Mouse (Mus musculus): ENCODE results near the gene Pramef20. TPM values are rescaled to one million over a fixed set of nuclear protein-coding genes. Genes with fewer than 3 reads are reported as not detected.
A peak's percentile ranks its signal among the peaks of the same experiment; 100 is the strongest.
"Not testable (repeated sequence)": the region's sequence is repeated elsewhere in the genome, so short reads cannot be mapped to it uniquely, and the experiment has no call there.

Pramef20 gene
- not detected in 2 replicates for polyA plus RNA-seq (2014; fragmentation: Nextera tagmentation; extraction: Ambion mirVana)

DNA sequence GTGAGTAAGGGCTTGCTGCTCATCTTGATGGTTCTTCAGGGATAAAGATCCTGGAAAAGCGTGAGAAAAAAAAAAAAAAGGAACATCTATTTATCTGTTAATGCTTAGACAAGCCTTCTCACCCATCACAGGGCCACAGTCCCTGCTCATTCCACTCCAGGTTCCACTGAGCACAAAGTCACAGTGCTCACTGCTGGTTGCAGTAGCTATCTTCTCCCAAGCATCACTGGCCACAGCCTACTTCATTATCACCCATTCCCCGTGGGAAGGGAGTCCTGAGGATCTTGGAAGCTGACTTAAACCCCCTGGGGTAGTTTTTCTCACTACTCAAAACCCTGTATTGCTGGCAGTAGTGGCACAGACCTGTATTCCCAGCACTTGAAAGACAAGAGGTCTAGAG is at the start of gene Pramef20:
Pramef20 (minus strand) TSS at position 23 of the 400 bp plus-strand sequence.
- H3K9ac ChIP-seq (ENCODE audit: low read depth, low read length) = no peak within 1 kb of the TSS
- H3K27ac ChIP-seq (ENCODE audit: low read depth, low read length) = no peak within 1 kb of the TSS
- H3K4me1 ChIP-seq (replicated peaks; ENCODE audit: control insufficient read depth, insufficient read depth, low read length) = no peaks in the 10 kb centered on the region
- H3K9me3 ChIP-seq (ENCODE audit: control insufficient read depth, low read length) = no peaks in the 10 kb centered on the region
- no peaks in the 10 kb centered on the region for H3K27me3 ChIP-seq (replicated peaks; ENCODE audit: control insufficient read depth, insufficient read depth, low read length)
- ATAC-seq (replicated peaks; ENCODE audit: low FRiP score) (no peak), DNase-seq (ENCODE audit: low spot score) (no peak)
- H3K36me3 ChIP-seq (ENCODE audit: control insufficient read depth, insufficient read depth, low read length) = no peaks in the 10 kb centered on the region
- 33% methylated on average over 2 of the region's 2 CpGs for WGBS
- no peak within 1 kb of the TSS for H3K4me2 ChIP-seq
- no peak within 1 kb of the TSS for H3K4me3 ChIP-seq (ENCODE audit: low read depth, low read length)

DNA sequence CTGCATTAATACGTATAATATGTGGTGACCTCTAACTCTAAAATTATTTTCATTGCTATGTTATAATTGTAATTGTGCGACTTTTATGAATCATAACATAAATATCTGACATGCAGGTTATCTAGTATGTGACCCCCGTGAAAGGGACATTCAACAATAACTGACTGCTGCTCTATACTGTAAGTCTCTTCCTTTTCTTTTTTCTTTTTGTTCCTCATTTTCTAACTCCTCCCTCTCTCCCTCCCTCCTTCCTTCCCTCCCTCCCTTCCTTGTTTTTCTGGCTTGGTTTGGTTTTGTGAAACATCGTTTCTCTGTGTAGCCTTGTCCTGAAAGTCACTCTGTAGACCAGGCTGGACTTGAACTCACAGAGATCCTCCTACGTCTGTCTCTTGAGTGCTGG is 46.9 kb upstream of the Pramef20 start:
- no peak overlapping the region for H3K27ac ChIP-seq (ENCODE audit: low read depth, low read length)
- H3K4me2 ChIP-seq = no peak overlapping the region
- no peaks in the 10 kb centered on the region for H3K36me3 ChIP-seq (ENCODE audit: control insufficient read depth, insufficient read depth, low read length)
- no peak overlapping the region for H3K4me3 ChIP-seq (ENCODE audit: low read depth, low read length)
- H3K4me1 ChIP-seq (replicated peaks; ENCODE audit: control insufficient read depth, insufficient read depth, low read length) = no peaks in the 10 kb centered on the region
- H3K9ac ChIP-seq (ENCODE audit: low read depth, low read length) = no peak overlapping the region
- DNase-seq (ENCODE audit: low spot score) (no peak), ATAC-seq (replicated peaks; ENCODE audit: low FRiP score) (no peak)
- no peaks in the 10 kb centered on the region for H3K27me3 ChIP-seq (replicated peaks; ENCODE audit: control insufficient read depth, insufficient read depth, low read length)
- 67% methylated on average over 5 of the region's 5 CpGs for WGBS
- no peaks in the 10 kb centered on the region for H3K9me3 ChIP-seq (ENCODE audit: control insufficient read depth, low read length)

DNA sequence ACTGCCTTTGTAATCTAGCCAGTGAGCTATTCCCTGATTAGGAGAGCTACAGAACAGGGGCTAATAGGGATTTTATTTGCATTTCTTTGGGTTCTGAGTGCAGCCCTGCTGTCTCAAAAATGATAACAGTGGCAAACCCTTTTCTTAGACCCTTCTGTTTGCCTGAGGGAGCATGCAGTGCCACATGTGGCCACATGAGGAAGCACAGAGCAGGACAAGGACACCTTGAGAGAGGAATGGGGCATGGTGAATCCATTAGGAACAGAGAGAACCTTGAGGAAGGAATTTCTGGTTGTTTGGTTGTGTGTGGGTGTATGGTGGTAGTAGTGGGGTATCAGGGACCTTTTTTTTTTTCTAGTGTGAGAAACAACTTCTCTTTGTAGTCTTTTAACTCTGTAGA is 42.9 kb upstream of the Pramef20 start:
- Histone ChIP-seq H3K9me3 (ENCODE audit: control insufficient read depth, low read length) (no peaks in the 10 kb centered on the region), H3K27ac (ENCODE audit: low read depth, low read length) (no peak overlapping the region), H3K9ac (ENCODE audit: low read depth, low read length) (no peak overlapping the region), H3K4me1 (replicated peaks; ENCODE audit: control insufficient read depth, insufficient read depth, low read length) (no peaks in the 10 kb centered on the region), H3K4me3 (ENCODE audit: low read depth, low read length) (no peak overlapping the region), H3K36me3 (ENCODE audit: control insufficient read depth, insufficient read depth, low read length) (no peaks in the 10 kb centered on the region), H3K4me2 (no peak overlapping the region), H3K27me3 (replicated peaks; ENCODE audit: control insufficient read depth, insufficient read depth, low read length) (no peaks in the 10 kb centered on the region)
- DNase-seq (ENCODE audit: low spot score) (no peak), ATAC-seq (replicated peaks; ENCODE audit: low FRiP score) (no peak)

DNA sequence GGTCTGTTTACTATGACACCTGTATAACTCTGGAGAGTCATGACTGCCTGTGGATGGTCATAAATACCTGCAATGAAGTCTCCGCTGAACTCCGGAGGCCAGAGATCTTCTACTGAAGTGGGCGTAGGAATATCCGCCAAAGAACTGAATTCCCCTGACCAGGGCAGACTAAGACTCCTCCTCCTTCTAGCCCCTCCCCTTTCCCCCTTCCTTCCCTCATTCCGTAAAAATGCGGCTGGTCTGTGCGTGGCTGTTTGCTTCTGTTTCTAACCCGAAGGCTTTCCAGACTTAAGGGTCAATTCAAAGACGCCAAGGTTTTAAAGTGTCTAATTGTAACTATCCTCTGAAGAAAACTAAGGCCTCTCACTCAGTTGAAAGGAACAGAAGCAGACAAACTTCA is 30.6 kb upstream of the Pramef20 start, which contains the start of gene Pramef12:
Pramef12 (minus strand) TSS at position 175 of the 400 bp plus-strand sequence.
- H3K4me1 ChIP-seq (replicated peaks; ENCODE audit: control insufficient read depth, insufficient read depth, low read length) = no peaks in the 10 kb centered on the region
- no peaks in the 10 kb centered on the region for H3K27me3 ChIP-seq (replicated peaks; ENCODE audit: control insufficient read depth, insufficient read depth, low read length)
- ATAC-seq (replicated peaks; ENCODE audit: low FRiP score) (no peak), DNase-seq (ENCODE audit: low spot score) (no peak)
- no peak within 1 kb of the TSS for H3K9ac ChIP-seq (ENCODE audit: low read depth, low read length)
- no peaks in the 10 kb centered on the region for H3K36me3 ChIP-seq (ENCODE audit: control insufficient read depth, insufficient read depth, low read length)
- H3K9me3 ChIP-seq (ENCODE audit: control insufficient read depth, low read length) = no peaks in the 10 kb centered on the region
- no peak within 1 kb of the TSS for H3K4me3 ChIP-seq (ENCODE audit: low read depth, low read length)
- H3K27ac ChIP-seq (ENCODE audit: low read depth, low read length) = no peak within 1 kb of the TSS
- 59% methylated on average over 9 of the region's 9 CpGs for WGBS
- no peak within 1 kb of the TSS for H3K4me2 ChIP-seq

DNA sequence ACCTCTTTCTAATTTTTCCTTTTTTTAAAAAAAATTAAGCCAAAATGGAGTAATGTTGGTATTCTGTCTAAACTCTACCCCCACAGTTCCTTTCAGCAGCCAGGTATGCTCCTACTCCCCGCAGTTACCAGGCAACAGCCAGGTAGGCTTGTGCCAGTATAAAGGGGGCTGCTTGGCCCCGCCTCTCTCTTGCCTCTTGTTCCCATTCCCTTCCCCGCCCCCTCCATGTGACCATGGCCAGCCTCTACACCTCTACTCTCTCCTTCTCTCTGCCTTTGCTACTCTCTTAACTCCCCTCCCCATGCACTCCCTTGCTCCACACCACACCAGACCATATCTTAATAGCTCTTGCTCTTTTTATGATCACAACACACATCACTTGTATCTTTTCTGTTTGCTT is 28.5 kb upstream of the Pramef20 start:
- H3K9ac ChIP-seq (ENCODE audit: low read depth, low read length) = no peak overlapping the region
- no peaks in the 10 kb centered on the region for H3K4me1 ChIP-seq (replicated peaks; ENCODE audit: control insufficient read depth, insufficient read depth, low read length)
- no peak overlapping the region for H3K4me2 ChIP-seq
- no peaks in the 10 kb centered on the region for H3K36me3 ChIP-seq (ENCODE audit: control insufficient read depth, insufficient read depth, low read length)
- H3K27me3 ChIP-seq (replicated peaks; ENCODE audit: control insufficient read depth, insufficient read depth, low read length) = no peaks in the 10 kb centered on the region
- ATAC-seq (replicated peaks; ENCODE audit: low FRiP score) (no peak), DNase-seq (ENCODE audit: low spot score) (no peak)
- 60% methylated on average over 3 of the region's 3 CpGs for WGBS
- H3K27ac ChIP-seq (ENCODE audit: low read depth, low read length) = no peak overlapping the region
- no peaks in the 10 kb centered on the region for H3K9me3 ChIP-seq (ENCODE audit: control insufficient read depth, low read length)
- H3K4me3 ChIP-seq (ENCODE audit: low read depth, low read length) = no peak overlapping the region

DNA sequence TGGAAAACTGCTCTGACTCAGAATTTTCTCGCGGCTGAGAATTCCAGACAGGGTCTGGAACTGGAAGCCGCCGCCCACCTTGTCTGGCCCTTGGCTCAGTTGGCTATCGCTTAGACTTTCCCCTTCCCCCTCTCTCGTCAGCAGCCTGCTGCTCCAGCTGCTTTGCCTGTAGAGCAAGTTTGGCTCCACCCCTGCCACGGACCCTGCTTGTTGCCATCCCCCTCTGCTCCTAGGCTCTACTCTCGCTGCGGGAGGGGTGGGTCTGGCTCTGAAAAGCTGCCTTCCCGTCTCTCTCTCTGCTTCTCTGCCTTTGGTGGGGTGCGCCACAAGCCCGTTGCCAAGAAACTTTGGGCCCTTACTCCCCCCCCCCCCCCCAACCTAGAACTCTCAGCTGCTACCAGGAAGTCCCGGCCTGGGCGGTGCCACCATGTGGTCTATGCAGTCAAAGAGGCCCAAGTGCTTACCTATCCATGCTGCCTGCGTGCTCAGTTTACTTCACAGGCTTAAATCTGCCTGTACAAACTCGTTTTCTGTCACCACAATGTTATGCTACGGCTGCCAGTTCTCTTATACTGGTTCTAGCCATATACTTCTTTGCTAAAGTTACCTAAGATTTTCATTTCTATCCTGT is 26.8 kb upstream of the Pramef20 start:
- Histone ChIP-seq H3K9ac (ENCODE audit: low read depth, low read length) (no peak overlapping the region), H3K27ac (ENCODE audit: low read depth, low read length) (no peak overlapping the region), H3K27me3 (replicated peaks; ENCODE audit: control insufficient read depth, insufficient read depth, low read length) (no peaks in the 10 kb centered on the region), H3K4me1 (replicated peaks; ENCODE audit: control insufficient read depth, insufficient read depth, low read length) (no peaks in the 10 kb centered on the region), H3K36me3 (ENCODE audit: control insufficient read depth, insufficient read depth, low read length) (no peaks in the 10 kb centered on the region), H3K4me3 (ENCODE audit: low read depth, low read length) (peak overlapping the region; percentile 36), H3K4me2 (peak overlapping the region; percentile 51), H3K9me3 (ENCODE audit: control insufficient read depth, low read length) (no peaks in the 10 kb centered on the region)
- DNase-seq (ENCODE audit: low spot score) = peak; percentile 39
- ATAC-seq (replicated peaks; ENCODE audit: low FRiP score) = peak; percentile 71; the same call in 1 of the 2 replicates
- WGBS = 6% methylated on average over 17 of the region's 17 CpGs

DNA sequence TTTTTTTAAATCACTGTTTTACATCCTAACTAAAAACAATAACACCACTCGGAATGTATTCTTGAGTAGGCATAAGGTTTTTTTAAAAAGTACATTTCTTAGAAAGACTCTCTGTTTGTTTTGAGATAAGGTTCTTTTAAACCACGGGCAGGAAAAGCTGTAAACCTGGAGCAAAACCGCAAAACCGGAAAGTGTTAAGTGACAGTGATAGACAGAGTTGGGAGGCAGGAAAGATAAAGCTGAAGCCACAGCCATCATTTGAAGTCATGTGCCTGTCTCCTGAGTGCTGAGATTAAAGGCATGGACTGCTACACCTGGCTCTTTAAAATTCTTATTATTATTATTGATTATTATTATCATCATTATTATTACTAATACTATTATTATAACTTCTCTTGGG is 25.0 kb upstream of the Pramef20 start:
- ATAC-seq (replicated peaks; ENCODE audit: low FRiP score) (no peak), DNase-seq (ENCODE audit: low spot score) (no peak)
- Histone ChIP-seq H3K4me2 (no peak overlapping the region), H3K27me3 (replicated peaks; ENCODE audit: control insufficient read depth, insufficient read depth, low read length) (no peaks in the 10 kb centered on the region), H3K9ac (ENCODE audit: low read depth, low read length) (no peak overlapping the region), H3K4me3 (ENCODE audit: low read depth, low read length) (no peak overlapping the region), H3K27ac (ENCODE audit: low read depth, low read length) (no peak overlapping the region), H3K4me1 (replicated peaks; ENCODE audit: control insufficient read depth, insufficient read depth, low read length) (no peaks in the 10 kb centered on the region), H3K36me3 (ENCODE audit: control insufficient read depth, insufficient read depth, low read length) (no peaks in the 10 kb centered on the region), H3K9me3 (ENCODE audit: control insufficient read depth, low read length) (no peaks in the 10 kb centered on the region)
- 13% methylated on average over 4 of the region's 4 CpGs for WGBS

DNA sequence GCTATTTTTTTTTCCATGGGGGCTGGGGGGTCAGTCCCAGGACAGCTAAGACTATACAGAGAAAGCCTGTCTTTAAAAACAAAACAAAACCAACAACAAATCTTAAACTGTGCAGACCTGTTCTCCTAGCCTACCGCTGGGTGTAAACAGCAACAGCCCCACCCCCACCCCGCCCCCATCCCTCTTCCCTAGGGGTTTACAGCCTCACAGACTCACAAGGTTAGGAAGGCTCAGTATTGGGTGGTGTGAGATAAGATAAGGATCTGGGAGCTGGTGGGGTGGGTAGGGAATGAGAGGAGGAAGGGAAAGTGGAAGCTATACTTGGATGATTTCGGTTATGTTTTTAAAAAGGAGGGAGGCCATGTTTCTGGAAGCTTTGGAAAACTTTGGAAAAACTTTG is 18.6 kb upstream of the Pramef20 start:
- Histone ChIP-seq H3K27me3 (replicated peaks; ENCODE audit: control insufficient read depth, insufficient read depth, low read length) (no peaks in the 10 kb centered on the region), H3K9me3 (ENCODE audit: control insufficient read depth, low read length) (no peaks in the 10 kb centered on the region), H3K9ac (ENCODE audit: low read depth, low read length) (no peak overlapping the region), H3K4me1 (replicated peaks; ENCODE audit: control insufficient read depth, insufficient read depth, low read length) (no peaks in the 10 kb centered on the region), H3K4me3 (ENCODE audit: low read depth, low read length) (no peak overlapping the region), H3K36me3 (ENCODE audit: control insufficient read depth, insufficient read depth, low read length) (no peaks in the 10 kb centered on the region), H3K27ac (ENCODE audit: low read depth, low read length) (no peak overlapping the region), H3K4me2 (no peak overlapping the region)
- WGBS = 21% methylated on average over 3 of the region's 3 CpGs
- DNase-seq (ENCODE audit: low spot score) (no peak), ATAC-seq (replicated peaks; ENCODE audit: low FRiP score) (no peak)

DNA sequence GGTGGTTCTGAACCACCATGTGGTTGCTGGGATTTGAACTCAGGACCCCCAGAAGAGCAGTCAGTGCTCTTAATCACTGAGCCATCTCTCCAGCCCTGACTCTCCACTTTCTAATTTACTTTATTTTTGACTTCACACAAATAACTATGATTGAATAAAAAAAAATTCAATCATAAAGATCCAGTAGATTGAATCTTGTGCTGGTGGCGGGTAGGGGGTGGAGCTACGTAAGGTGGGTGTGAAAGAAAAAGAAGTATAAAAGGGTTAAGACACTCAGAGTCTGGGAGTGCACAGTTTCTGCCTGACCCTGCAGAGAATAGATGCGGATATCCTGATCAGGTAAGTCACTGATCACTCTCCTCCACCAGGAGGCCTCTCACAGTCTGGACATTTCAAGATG is 20.1 kb downstream of the Pramef20 start, which contains the start of gene Gm13119:
Gm13119 (plus strand) TSS at position 301 of the 400 bp plus-strand sequence.
- 91% methylated on average over 3 of the region's 3 CpGs for WGBS
- DNase-seq (ENCODE audit: low spot score); H3K27me3 ChIP-seq (replicated peaks; ENCODE audit: control insufficient read depth, insufficient read depth, low read length); H3K27ac ChIP-seq (ENCODE audit: low read depth, low read length); H3K36me3 ChIP-seq (ENCODE audit: control insufficient read depth, insufficient read depth, low read length); ATAC-seq (replicated peaks; ENCODE audit: low FRiP score); H3K4me3 ChIP-seq (ENCODE audit: low read depth, low read length); H3K4me2 ChIP-seq; H3K4me1 ChIP-seq (replicated peaks; ENCODE audit: control insufficient read depth, insufficient read depth, low read length); H3K9ac ChIP-seq (ENCODE audit: low read depth, low read length); H3K9me3 ChIP-seq (ENCODE audit: control insufficient read depth, low read length): not testable (repeated sequence)

Measured in liver, embryonic 11.5 days (tissue).